Mouse (Mus musculus): ENCODE measurements around the gene Prkd1.

- no peak for TF ChIP-seq CTCF (IDR thresholded peaks at IDR 0.05; ENCODE audit: insufficient read depth, low read depth, low read length)
- TF ChIP-seq POLR2A (IDR thresholded peaks at IDR 0.05; ENCODE audit: insufficient read depth, low read depth, low read length), result no peak
Measured at GRCm38 (mm10) chr12:50598053-50598988, 50.6 kb downstream of the Prkd1 start.

Measured in olfactory bulb, adult 2 months (tissue).